Mouse (Mus musculus) embryonic facial prominence, embryonic 11.5 days (tissue): ENCODE data around the gene Fbxo22. TPM values are rescaled to one million over a fixed set of nuclear protein-coding genes. Genes with fewer than 3 reads are reported as not detected.
"Not testable (repeated sequence)": the region's sequence is repeated elsewhere in the genome, so short reads cannot be mapped to it uniquely, and the experiment has no call there.

Source experiments
- ATAC-seq: fragments of 200-750 bp; cut with Nextera tagmentation; replicated peaks from 2 replicates; pipeline ENCODE4 v1.8.0; 2017; ENCODE audit warnings: low read depth; ENCODE audit not compliant: insufficient number of reproducible peaks, low FRiP score, low TSS enrichment
- DNase-seq: peaks from one replicate; pipeline ENCODE4 v3.0.0-alpha.2; 2015; ENCODE audit warnings: low spot score
- H3K27ac ChIP-seq: fragments of 300-500 bp; sonication (generic); replicated peaks from 2 replicates; pipeline ENCODE4 v1.5.1; 2014; ENCODE audit warnings: mild to moderate bottlenecking, low read depth, low read length, control low read depth
- H3K27me3 ChIP-seq: fragments of 300-500 bp; sonication (generic); 2 replicates; pipeline ENCODE4 v1.6.1; 2014; ENCODE audit warnings: mild to moderate bottlenecking, low read length, moderate library complexity, mixed read lengths; ENCODE audit not compliant: control insufficient read depth, insufficient read depth
- H3K36me3 ChIP-seq: fragments of 300-500 bp; sonication (generic); replicated peaks from 2 replicates; pipeline ENCODE4 v1.6.1; 2014; ENCODE audit warnings: low read depth, mild to moderate bottlenecking, low read length, moderate library complexity, mixed read lengths; ENCODE audit not compliant: control insufficient read depth, insufficient read depth
- H3K4me1 ChIP-seq: fragments of 300-500 bp; sonication (generic); 2 replicates; pipeline ENCODE4 v1.6.1; 2014; ENCODE audit warnings: low read length, mixed read lengths; ENCODE audit not compliant: control insufficient read depth, insufficient read depth
- H3K4me2 ChIP-seq: fragments of 300-500 bp; sonication (generic); 2 replicates; pipeline ENCODE4 v1.6.1; 2014; ENCODE audit warnings: low read depth, mild to moderate bottlenecking, control low read depth, low read length, moderate library complexity
- H3K4me3 ChIP-seq: fragments of 300-500 bp; sonication (generic); 2 replicates; pipeline ENCODE4 v1.5.1; 2014; ENCODE audit warnings: low read depth, low read length, control low read depth
- H3K9ac ChIP-seq: fragments of 300-500 bp; sonication (generic); replicated peaks from 2 replicates; pipeline ENCODE4 v1.6.1; 2014; ENCODE audit warnings: mild to moderate bottlenecking, control low read depth, low read length
- H3K9me3 ChIP-seq: fragments of 300-500 bp; sonication (generic); replicated peaks from 2 replicates; pipeline ENCODE4 v1.6.1; 2016; ENCODE audit warnings: mild to moderate bottlenecking, low read length, inconsistent platforms, mixed read lengths; ENCODE audit not compliant: control insufficient read depth
- WGBS: fragments of 180-500 bp; shearing (Covaris S2); extraction: QIAGEN DNeasy Blood & Tissue Kit; methylation state at CpG from one replicate; pipeline ENCODE4 v1.1.7; 2014; 5-methylcytosine and 5-hydroxymethylcytosine counted together
- polyA plus RNA-seq: library from polyadenylated mRNA; unstranded; fragments of >200 nt; fragmentation: Nextera tagmentation; extraction: Ambion mirVana; gene quantifications from 2 replicates; pipeline ENCODE4 v1.2.1, GENCODE M21; 2014

The Fbxo22 gene
- polyA plus RNA-seq, 1 experiment from 2014 or later: 84.4 TPM

DNA sequence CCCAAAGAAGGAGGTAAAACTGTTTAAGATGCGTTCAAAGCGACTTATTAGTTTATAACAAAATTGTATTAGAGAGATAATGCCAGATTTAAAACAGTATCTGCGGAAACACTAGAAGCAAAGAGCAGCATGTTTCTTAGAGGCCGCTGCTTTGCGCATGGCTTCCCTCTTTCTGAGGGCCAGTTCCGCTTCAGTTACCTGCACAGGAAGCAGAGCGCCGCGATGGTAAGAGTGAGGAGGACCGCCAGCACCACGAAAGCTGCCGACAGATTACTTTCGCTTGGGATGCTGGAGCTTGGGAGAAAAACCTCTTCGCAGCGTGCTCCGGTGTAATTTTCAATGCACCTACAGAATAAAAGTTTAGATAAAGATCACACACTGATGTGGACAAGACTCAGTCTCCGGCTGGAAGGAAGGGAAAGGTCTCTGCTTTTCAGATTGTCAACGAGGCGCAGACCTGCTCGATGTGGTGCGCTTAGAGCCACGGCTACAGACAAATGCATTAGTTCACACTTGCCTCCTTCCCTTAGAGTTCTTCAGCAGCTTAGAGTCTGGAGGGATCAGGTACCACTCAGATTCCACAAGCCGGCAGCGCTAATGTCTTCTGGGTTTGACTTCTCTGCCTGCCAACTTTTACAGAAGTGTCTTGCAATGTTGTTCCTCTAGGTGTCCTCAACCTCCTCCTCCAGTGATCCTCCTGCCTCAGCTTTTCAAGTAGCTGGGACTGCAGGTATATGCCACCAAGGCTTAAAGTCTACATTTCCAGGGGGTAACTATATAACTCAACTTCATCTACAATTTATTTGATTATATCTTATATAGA, 33.3 kb downstream of the Fbxo22 start:
- H3K9ac ChIP-seq: no peak overlapping the region
- WGBS: 38% methylated on average over 24 of the region's 24 CpGs
- H3K27me3 ChIP-seq: no peaks in the 10 kb centered on the region
- H3K4me1 ChIP-seq: no peaks in the 10 kb centered on the region
- no peaks in the 10 kb centered on the region for H3K36me3 ChIP-seq
- H3K27ac ChIP-seq: no peak overlapping the region
- ATAC-seq: no peak
- H3K4me3 ChIP-seq: 0 out of 2 replicates have a peak overlapping the region, but pooled peaks have one; percentile 4
- peak overlapping the region; percentile 37 for H3K4me2 ChIP-seq
- no peaks in the 10 kb centered on the region for H3K9me3 ChIP-seq
- DNase-seq: peak; percentile 35

DNA sequence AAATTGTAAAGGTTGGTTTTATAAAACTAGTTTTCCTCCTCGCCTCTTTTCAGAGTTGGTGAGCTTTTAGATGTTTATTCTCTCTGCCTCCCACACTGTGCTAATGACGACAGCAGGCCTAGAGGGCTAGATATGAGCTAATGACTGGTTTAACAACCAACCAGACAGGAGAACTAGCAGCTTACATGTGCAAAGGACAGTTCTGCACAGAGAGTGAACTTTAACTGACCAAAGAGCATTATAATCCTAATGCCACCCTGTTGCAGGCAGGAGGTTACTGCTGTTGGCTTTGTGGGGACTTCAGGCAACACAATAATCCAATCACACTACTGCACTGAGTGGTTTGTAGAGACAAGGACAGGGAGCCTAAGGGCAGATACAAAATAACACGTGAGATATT, 34.6 kb downstream of the Fbxo22 start:
- DNase-seq: no peak
- H3K9me3 ChIP-seq: no peaks in the 10 kb centered on the region
- no peak overlapping the region for H3K4me3 ChIP-seq
- no peak for ATAC-seq
- no peaks in the 10 kb centered on the region for H3K4me1 ChIP-seq
- H3K27me3 ChIP-seq: no peaks in the 10 kb centered on the region
- 79% methylated on average over 3 of the region's 3 CpGs for WGBS
- H3K4me2 ChIP-seq: no peak overlapping the region
- H3K27ac ChIP-seq: no peak overlapping the region
- no peaks in the 10 kb centered on the region for H3K36me3 ChIP-seq
- no peak overlapping the region for H3K9ac ChIP-seq

DNA sequence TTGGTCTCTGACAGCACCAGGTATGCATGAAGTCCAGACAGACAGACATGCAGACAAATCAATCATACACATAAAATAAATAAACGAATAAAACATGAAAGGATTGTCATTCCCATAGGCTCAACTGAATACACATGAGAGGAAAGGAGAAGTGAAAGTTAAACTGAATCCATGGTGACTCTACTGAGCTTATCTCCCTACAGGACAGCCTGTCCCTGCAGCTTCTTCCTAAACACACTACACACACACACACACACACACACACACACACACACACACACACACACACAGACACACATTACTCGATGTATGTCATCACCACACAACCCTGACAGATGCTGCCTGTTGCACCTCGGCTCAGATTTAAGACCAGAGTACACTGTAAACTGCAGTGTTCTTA, 35.4 kb downstream of the Fbxo22 start:
- H3K9me3 ChIP-seq: no peaks in the 10 kb centered on the region
- H3K4me1 ChIP-seq: no peaks in the 10 kb centered on the region
- H3K27me3 ChIP-seq: no peaks in the 10 kb centered on the region
- H3K4me2 ChIP-seq: no peak overlapping the region
- H3K27ac ChIP-seq: no peak overlapping the region
- no peak overlapping the region for H3K9ac ChIP-seq
- ATAC-seq: no peak
- no peak overlapping the region for H3K4me3 ChIP-seq
- DNase-seq: no peak
- no peaks in the 10 kb centered on the region for H3K36me3 ChIP-seq
- 78% methylated on average over 3 of the region's 3 CpGs for WGBS

DNA sequence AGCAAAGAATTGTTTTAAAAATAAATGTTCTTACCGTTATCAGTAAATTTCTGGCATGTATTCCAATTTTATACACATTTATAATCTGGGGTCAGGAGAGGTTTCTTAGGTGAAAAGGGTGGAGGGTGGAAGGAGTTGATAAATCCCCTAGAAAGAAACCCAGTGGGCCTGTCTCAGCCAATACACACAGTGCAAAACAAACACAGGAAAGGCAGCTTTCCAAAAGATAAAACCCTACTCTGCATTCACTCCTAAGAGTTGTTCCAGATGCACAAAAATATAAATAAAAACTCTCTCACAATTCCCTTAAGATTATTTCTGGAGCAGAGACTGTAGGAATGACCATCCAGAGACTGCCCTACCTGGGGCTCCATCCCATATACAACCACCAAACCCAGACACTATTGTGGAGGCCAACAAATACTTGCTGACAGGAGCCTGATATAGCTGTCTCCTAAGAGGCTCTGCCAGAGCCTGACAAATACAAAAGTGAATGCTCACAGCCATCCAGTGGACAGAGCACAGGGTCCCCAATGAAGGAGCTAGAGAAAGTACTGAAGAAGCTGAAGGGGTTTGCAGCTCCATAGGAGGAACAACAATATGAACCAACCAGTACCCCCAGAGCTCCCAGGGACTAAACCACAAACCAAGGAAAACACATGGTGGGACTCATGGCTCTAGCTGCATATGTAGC, 36.5 kb downstream of the Fbxo22 start:
- H3K4me3 ChIP-seq, H3K4me2 ChIP-seq, DNase-seq, H3K9ac ChIP-seq, H3K4me1 ChIP-seq, H3K27ac ChIP-seq, H3K27me3 ChIP-seq, H3K36me3 ChIP-seq, H3K9me3 ChIP-seq, ATAC-seq: not testable (repeated sequence)
- 96% methylated on average over 1 of the region's 1 CpGs for WGBS

DNA sequence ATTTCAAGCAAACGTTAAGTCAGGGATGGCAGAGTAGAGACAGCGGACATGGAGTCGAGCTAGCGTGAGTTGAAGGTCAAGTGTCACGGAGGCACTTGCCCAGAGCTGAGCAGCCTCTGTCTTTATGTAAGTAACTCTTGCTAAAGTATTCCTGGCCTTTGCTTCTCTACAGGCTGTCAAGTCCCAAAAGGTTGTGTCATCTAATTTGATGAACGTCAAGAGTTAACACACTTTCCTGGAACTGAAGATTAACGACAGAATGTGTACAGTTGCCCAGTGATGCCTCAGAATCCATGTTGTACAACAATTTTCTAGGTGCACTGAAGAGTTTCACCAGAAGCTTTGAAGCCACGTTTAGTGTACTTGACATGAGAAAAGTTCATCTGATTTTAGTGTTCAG, 37.7 kb downstream of the Fbxo22 start:
- Histone ChIP-seq H3K9me3 (no peaks in the 10 kb centered on the region), H3K4me1 (no peaks in the 10 kb centered on the region), H3K27ac (no peak overlapping the region), H3K9ac (no peak overlapping the region), H3K27me3 (no peaks in the 10 kb centered on the region), H3K36me3 (no peaks in the 10 kb centered on the region), H3K4me2 (no peak overlapping the region), H3K4me3 (no peak overlapping the region)
- DNase-seq: no peak
- 72% methylated on average over 8 of the region's 8 CpGs for WGBS
- no peak for ATAC-seq

DNA sequence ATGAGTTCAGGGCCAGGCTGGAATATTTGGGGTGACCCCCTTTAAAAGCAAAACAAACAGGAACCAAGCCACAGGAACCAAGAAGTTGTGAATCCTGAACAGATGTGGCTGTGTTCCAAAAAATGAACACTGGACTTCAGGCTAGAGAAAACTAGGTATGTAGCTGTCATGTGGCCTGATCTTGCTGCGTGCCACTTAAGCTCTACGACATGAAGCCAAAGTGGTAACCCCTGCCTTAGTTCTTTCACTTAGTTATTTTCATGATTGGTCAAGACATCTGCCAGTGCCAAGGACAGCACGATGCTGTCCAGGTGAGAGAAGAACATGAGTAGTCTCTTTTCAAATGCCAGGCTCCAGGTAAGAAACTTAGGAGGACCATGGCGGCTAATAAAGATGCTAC, 38.2 kb downstream of the Fbxo22 start:
- Histone ChIP-seq H3K27ac (no peak overlapping the region), H3K4me1 (no peaks in the 10 kb centered on the region), H3K4me3 (no peak overlapping the region), H3K9me3 (no peaks in the 10 kb centered on the region), H3K27me3 (no peaks in the 10 kb centered on the region), H3K4me2 (no peak overlapping the region), H3K36me3 (no peaks in the 10 kb centered on the region), H3K9ac (no peak overlapping the region)
- DNase-seq (no peak), ATAC-seq (no peak)
- 93% methylated on average over 4 of the region's 4 CpGs for WGBS

DNA sequence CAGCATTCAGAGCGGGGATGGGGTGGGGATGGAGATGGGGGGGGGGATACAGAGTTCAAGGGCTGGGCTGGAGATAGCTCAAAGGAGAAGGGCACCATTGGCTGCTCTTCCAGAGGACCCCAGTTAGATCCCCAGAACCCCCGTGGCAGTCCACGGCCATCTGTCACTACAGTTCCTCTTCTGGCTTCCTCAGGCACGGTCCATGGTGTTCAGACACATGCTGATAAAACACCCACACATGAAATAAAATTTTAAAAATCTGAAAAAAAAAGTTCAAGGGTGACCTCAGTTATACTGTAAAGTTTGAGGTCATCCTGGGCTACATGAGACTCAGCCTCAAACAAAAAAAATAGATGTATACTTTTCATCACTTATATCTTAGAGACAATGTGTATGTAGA, 39.7 kb downstream of the Fbxo22 start:
- 94% methylated on average over 4 of the region's 4 CpGs for WGBS

DNA sequence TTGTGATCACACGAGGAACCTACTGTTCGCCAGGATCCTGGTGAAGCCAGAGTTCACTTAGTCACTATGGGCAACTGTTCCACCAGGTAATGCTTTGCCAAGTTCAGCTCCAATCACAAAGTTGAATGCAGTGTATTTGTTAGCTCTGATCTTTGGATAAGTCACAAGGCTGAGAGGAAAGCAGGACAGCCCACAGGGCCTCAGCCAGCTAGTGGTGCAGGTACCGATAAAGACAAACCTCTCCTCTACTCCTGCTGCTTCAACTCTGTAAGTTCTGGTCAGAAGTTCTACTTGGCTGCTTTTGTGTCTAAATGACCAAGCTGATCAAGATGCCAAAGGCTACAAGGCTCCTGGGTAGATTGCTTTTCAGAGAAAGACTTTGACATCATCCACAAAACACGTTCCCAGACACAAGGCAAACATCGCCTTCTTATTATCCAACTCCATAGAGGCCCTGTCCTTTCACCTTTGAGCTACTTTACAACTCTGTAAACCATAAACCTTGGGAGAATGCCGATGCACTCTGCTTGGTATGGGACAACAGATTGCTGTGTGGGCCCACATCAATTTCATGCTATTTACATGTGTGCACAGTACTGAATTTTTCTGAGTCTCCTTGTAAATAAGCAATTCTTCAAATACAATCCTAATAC, 42.0 kb downstream of the Fbxo22 start:
- WGBS: 90% methylated on average over 6 of the region's 6 CpGs
- no peak for DNase-seq

More for the DNA sequence above, 39.7 kb downstream of the Fbxo22 start:
- H3K4me1 ChIP-seq: no peaks in the 10 kb centered on the region
- H3K4me2 ChIP-seq: no peak overlapping the region
- no peak for ATAC-seq
- no peak overlapping the region for H3K9ac ChIP-seq
- H3K36me3 ChIP-seq: no peaks in the 10 kb centered on the region
- no peaks in the 10 kb centered on the region for H3K27me3 ChIP-seq
- no peak overlapping the region for H3K27ac ChIP-seq
- DNase-seq: no peak
- H3K9me3 ChIP-seq: no peaks in the 10 kb centered on the region
- H3K4me3 ChIP-seq: no peak overlapping the region

More for the DNA sequence above, 42.0 kb downstream of the Fbxo22 start:
- Histone ChIP-seq H3K36me3 (no peaks in the 10 kb centered on the region), H3K27me3 (no peaks in the 10 kb centered on the region), H3K9ac (no peak overlapping the region), H3K27ac (no peak overlapping the region), H3K9me3 (no peaks in the 10 kb centered on the region), H3K4me2 (no peak overlapping the region), H3K4me3 (no peak overlapping the region), H3K4me1 (no peaks in the 10 kb centered on the region)
- ATAC-seq: no peak
